Mouse (Mus musculus) induced T-regulatory cell, adult 2 months (primary cell): ENCODE data around the gene Duoxa1.

Experiments
- DNase-seq: peaks from one replicate; pipeline ENCODE4 v3.0.0-alpha.2; 2012; ENCODE audit warnings: low read depth

The Duoxa1 gene

DNA sequence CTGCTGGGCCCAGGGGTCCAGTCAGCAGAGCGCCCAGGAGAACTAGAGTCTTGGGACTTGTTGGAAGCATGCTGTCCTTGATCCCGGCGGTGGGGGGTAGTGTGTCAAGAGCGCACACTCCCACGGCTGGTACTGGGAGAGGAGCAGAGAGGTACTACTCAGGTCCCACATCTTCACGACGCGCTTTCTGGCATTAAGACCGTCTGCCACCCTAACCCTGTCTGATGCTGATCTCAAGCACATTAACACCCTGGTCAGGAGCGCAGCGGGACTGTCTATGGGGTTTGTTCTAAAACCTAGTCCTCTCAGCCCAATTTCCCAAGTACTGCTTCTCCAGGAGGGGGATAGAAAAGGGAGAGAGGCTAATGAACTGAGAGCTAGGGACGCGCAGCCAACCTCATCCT, 15.4 kb downstream of the Duoxa1 start, which contains the start of gene Duox2:
Gene Duox2 (minus strand): TSS at position 354 of the 404 bp plus-strand sequence.
- DNase-seq: no peak

DNA sequence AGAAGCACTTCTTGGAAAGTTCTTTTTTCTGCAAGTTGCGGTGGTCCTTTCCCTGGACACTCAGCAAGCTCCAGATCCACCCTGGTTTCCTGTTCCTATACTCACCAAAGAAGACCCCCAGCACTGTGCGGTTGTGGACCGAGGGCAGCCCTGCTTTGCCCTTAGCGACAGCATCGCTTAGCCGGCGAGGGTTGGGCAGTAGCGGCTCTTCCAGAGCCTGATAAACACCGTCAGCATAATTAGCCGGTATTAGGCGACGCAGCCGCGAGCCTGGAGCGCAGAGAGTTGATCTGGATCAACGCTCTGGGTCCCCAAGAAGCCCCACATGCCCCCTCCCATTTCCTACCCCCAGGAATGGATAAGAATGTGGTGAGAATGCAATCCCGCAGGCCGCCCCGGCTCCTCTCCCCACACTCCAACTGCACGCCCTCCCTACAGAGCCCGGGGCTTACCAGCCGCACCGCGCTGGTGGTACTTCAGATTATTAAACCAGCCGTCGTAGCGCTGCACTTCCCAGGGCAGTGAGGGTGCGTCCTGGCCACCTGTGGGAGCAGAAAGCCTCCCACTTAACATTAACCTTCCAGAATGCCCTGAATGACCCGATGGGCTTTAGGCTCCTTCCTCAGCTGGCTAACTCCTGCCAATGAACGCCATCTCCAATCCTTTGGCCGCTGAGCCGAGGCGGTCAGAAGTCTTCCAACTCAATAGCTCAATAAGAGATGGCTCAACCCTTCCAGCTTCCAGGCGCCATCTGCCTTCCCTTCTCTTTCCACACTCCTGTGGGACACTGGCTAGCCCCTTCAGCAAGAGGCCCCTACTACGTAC, 16.0 kb downstream of the Duoxa1 start:
- no peak for DNase-seq

DNA sequence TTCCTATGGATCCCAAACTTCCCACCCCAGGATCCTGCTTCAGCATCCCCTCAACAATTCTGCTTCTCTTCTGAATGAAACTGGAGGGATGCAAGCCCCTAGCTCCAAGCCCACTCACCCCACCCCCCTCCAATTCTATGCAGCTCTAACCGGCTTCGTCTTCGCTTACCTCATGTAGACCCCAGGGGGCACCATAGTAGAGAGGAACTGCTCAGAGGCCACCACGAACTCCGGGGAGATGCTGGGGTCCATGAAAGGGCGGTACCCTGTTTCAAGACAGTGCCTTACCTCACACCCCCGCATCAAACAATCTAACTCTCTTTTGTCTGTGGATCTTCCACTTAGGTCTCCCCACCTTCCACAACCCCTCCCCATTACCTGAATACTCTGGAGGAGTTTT, 18.6 kb downstream of the Duoxa1 start:
- DNase-seq: no peak

DNA sequence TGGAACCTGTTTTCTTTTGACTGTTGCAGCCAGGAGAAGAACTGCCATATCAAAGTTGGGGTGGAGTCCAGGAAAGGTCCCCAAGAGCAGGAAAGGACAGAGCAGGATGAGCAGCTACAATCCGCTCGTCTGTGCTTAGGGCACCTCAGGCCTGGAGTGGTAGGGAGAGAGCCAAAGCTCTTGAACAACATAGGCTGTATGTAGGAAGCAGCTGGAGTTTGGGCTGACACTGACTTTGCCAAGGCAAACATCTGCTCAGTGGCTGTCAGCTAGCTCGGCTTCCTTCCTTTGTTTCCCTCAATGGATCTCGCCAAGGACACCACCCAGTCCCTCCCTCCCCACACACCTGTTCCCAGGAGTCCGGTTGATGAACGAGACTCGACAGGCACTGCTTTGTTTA, 27.4 kb downstream of the Duoxa1 start:
- DNase-seq: no peak

DNA sequence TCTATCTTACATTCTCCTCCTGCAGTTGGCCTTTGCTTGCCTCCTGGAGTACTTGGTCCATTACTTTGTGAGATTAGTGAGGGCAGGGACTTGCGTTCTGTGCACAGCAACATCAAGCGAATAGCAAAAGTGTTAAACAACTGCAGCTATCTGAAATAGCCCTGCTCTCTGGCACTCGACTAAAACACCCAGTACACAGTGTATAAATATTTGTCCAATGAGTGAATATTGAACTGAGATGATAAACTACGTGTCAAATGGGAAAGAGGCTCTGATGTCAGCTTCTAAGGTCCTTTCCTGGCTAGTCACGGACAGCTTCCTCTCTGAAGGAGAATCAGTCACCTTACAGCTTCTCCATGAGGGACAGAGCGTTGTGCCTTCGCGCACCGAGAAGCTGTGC, 29.4 kb downstream of the Duoxa1 start:
- no peak for DNase-seq

DNA sequence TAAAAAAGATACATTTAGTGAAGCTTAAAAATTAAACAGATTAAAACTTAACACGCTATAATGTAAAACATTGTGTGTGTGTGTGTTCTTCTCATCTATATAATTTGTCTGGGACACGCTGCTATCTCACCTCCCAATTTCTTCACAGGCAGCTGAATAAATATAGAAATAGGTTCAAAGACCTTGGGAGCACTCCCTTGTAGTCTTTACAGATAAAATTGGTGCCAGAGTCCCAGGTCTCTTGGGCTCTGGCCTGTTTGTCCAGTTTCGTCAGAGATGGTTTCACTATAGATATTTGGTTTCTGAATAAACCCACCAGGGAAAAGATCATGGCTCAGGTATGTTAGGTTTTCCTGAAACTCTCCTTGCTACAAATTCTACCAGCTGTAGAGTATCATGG, 34.8 kb downstream of the Duoxa1 start:
- no peak for DNase-seq

DNA sequence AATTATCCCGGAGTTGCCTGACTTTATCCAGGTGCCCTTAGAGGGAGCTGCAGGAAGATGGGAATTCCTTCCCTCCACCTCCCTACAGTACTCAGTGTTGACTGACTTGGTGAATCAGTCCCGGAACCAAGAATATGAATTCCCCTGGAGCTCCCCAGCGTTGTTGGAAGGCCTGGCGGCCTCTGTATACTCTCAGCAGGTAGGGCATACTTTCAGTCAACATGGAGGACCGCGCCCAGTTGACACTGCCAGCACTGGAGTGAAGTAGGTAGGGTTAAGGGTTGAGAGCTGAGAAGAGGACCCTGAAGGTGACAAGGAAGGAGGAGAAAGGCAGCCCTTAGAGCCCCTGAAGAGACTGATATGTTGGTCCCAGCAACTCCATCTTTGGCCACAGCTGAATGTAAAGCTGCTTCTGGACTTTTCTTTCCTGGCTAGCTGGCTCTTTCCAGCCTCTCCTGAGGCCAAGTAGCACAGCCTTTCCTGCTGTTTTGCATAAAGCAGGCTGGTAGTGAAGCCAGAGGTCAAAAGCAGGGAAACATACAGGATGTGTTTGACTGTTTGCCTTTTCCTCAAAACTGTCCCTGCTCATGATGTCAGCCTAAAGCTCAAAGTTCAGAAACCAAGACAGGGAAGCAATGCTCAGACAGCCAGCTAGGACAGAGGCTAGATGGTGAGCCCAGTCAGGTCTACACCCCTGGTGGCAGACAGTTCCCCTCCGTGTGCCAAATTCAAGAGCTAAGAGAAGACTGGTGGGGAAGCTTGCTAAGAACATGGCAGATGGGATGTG, 46.9 kb downstream of the Duoxa1 start:
- no peak for DNase-seq

DNA sequence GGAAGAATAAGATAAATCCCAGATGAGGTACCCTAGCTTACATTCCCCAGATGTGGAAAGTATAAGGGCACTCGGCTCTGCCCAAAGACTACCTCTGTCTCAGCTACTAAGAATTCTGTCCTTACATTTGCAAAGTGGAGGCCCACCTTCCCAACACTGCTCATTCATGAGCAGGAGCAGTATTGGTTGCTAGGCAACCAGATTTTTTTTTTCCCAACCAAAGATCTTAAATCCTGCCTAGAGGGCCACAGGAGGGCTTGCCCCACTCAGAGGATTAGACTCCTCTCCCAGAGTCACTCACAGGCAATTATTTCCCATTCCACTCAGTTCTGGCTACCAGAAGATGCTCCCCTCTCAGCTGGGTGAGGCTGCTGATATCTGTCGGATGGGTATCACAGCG, 48.8 kb downstream of the Duoxa1 start:
- no peak for DNase-seq

DNA sequence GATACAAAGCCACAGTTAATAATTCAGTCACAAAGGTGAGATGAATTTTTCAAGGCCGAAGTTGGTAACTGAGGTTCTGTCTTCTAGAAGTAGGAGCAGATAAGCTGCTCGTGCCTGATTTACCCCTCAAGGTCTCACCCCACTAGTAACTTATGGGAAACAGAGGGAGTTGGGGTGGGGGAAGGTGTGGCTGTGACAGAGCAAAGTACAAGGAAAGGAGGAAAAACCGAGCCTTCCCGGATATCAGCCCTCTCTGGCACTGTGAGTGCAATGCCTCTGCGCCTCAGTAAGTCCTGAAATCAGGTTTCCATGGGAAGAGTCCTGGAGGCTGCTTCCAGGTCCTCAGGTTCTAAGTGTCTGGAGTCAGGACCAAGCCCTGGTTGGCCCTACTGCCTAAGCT, 52.8 kb downstream of the Duoxa1 start:
- no peak for DNase-seq

DNA sequence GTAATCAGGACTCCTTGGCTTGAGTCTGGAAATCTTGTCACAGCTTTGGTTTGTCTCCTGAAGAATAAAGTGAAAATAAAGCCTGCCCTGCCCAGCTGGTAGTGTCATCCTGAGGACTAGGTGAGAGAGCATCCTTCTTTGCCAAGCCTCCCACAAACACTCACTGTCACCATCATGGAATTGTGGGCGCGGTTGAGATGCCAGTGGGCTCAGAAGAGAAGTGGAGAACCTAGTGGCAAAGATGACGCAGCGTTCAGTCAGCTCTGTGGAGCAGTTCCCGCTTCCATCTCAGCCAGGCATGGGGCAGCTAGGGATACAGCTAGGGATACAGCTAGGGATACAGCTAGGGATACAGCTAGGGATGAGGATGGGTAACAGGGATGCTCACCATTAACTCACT, 57.5 kb downstream of the Duoxa1 start:
- DNase-seq: no peak
